Mouse (Mus musculus) right cerebral cortex, postnatal 25 days (tissue): ENCODE measurements at regions not wholly inside any gene's neighbourhood (a gene's known extent, or its start where the extent isn't known, plus 50 kb on each side); places are given as distances from the start of the nearest gene placed in this dataset.
"Not testable (repeated sequence)": the region's sequence is repeated elsewhere in the genome, so short reads cannot be mapped to it uniquely, and the experiment has no call there.

Experiments used
- DNase-seq: peaks from one replicate; pipeline ENCODE4 v3.0.0; 2022

DNA sequence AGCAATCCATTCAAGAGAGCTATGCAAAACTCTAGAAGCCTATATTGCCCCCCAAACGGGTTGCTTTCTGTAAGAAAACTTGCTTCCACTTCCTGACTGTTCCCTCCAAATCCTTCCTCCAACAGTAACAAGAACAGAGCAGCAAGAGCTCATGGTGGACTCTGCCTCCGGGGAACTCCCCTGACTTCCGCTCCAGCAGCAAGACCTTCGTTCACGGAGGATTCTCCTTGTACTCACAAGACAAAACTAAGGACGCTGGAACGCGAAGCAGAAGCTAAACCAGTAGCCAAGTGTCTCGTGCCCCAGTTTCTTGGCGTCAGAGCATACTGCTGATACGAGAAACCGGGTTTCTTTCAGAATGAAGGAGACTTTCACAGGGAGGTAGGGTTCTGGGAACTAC, 50.7 kb downstream of the H2al2a start:
- DNase-seq, result no peak

DNA sequence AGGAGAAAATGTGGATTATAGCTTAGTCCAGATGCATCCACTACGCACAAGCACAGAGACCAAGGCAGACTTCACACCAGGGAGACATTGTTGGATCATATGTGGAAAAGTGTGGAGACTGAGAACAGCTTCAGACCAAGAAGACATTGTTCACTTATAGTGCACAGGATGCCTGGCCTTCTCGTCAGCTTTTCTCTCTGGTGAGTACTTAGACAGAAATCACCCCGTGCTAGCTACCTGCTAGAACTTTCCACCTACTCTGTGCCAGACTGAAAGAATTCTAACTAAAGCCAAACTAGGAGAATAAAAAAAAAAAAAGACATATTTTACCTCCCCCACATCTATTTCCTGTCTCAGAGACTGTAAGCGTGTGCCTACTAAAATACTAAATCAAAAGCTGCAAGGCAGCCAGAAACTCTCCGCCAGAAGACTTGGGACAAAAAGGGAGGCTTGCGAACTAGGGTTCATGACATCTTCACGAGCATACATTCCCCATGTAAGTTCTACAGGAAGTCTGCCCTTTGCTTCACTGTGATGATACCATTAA, 51.3 kb downstream of the H2al2a start:
- no peak for DNase-seq

DNA sequence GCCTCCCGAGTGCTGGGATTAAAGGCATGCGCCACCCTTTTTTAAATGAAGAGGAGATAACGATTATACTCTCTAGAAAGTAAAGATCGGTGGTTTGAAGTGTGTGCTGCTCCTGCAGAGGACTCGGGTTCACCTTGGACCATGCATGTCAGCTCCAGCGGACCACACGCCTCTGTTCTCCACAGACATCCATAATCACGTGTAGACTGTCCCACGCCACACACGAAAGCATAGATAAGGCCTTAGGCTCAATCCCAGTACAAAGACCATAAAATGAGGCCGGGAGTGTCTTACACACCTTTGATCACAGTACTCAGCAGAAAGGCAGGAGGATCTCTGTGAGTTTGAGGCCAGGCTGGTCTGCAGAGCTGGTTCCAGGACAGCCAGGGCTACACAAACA, 53.3 kb downstream of the H2al2a start:
- no peak for DNase-seq

DNA sequence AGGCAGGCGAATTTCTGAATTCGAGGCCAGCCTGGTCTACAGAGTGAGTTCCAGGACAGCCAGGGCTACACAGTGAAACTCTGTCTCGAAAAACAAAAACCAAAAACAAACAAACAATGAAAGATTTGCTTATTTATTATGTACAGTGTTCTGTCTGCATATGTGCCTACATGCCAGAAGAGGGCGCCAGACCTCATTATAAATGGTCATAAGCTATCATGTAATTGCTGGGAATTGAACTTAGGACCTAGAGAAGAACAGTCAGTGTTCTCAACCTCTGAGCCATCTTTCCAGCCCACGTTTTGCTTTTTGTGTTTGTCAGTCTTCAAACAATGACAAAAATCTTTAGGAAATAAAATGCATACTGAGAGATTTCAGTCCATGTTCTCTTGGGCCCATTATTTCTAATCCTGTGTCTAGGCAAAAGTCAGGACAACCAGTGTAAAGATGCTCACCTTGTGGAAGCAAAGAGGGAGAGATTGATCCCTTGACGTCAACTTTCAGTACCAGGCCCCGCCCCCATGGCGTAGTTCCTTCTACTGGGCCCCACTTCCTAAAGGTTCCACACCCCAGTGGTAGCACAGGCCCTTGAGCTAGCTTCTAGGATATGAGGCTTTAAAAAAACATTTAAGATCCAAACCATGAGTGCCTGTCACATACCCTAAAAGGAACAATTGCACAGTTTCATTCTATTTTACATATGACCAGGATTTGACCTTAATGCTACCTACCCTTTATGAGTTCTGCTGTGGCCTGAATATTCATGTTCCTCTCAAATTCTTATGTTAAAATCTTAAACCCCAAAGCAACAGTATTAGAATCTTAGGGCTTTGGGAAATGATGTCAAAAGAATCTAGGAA, 54.0 kb downstream of the H2al2a start:
- DNase-seq, result no peak

DNA sequence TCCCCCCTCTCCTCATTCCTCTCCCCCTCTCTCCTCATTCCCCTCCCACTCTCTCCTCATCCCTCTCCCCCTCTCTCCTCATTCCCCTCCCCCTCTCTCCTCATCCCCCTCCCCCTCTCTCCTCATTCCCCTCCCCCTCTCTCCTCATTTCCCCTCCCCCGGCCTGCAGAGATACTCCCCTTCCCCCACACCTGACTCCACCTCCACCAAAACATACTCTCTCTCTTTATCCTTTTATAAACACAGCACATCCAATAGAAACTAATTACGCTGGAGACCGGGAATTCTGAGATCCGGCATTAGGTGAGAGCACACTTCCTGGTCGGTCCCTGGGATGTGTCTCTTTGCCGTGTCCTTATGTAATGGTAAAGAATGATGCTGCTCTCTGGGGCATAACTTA, 54.8 kb downstream of the H2al2a start:
- DNase-seq, result no peak

DNA sequence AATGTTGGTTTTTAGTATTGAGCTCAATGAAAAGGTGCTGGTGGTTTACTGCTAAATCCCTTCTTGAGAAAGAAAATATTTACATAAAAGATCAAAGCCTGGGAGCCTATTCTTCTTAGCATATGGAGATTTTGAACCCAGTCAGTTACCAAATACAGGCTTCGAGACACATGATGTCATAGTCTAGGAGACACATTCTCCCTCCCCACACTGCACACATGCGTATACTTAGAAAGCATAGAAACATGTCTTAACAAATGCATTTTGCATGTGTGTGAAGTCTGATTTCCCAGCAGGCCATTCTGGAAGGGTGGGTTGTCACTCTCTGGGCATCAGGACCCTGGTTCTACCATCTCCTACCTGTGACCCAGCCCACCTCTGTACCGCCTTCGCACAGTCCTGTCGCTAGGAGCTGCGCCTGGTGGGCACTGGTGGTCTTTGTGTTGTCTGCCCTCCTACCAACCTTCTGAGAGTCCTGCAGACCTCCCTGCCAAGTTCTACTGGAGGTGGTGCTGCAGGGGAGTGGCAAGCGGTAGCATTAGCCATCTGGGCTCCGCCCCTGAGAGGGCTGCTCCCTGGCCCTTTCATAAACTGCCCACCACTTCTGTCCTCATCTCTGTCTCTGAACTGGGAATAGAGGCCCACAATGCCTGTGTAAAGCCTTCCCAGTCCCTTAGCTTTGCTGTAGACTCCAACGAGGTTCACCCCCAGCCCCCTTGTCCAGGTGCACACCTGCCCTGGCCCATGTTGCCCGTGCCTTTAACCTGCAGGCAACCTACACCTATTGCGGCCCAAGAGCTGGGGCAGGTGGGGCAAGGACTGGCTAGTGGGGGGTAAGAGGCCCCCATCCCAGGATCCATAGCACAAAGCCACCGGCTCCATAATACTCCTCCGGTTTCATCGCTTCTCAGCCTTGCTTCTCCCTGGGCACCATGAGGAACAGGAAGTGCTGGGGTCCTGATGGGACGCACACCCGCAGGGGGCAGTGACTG, 56.6 kb downstream of the H2al2a start:
- DNase-seq, result not testable (repeated sequence)

DNA sequence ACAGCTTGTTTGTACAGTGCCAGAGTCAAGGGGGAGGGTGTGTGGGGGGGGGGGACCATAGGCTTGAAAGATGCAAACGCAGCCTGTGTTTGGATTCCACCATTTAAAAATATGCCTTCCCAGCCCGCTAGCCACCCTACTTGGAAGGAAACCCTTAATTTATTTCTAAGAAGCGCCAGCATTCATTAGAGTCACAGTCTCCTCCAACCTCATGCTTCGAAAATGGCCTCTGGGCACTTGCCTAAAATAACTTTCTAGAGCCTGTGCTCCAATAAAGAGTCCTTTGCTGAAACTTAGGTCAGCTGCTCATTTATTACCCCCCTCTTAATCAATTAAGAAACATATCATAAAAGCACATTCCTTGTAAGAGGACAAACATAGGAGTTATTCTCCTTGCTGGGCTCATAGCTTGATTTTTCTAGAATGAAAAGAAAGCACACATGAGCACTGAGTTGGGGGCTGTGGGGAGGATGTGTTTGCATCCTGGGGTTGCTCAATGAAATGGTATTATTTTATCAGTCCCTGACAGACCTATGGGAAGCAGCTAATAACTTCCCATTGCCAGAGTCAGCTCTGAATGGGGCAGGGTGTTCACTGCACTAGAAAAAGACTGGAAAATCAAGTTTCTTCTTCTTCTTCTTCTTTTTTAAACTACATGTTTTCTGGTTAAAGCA, 57.4 kb downstream of the H2al2a start:
- DNase-seq, result no peak

DNA sequence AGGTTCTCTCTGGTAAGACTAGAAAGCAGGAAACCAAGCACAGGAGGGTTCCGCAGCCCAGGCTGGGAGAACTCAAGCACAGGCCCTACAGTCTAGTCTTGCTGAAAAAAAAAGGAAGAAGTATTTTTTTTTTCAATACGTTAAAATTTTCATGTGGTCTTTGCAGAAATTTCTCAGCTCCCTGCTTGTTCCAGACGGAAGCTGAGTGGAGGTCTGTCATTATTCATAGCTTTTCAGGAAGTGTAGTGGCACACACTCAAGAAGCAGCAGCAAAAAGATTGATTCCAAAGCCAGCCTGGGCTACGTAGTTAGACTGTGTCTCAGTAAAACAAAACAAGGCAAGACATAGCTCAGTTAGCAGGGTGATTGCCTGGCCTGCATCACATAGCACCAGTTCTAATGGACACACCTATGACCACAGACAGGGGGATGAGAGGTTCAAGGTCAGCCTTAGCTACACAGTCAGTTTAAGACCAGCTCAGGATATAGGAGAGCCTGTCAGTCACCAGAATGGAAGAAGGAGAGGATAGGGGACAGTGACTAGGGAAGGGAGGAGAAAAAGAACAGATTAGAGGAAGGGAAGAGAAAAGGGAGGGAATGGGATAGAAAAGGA, 60.1 kb downstream of the H2al2a start:
- DNase-seq, result no peak

DNA sequence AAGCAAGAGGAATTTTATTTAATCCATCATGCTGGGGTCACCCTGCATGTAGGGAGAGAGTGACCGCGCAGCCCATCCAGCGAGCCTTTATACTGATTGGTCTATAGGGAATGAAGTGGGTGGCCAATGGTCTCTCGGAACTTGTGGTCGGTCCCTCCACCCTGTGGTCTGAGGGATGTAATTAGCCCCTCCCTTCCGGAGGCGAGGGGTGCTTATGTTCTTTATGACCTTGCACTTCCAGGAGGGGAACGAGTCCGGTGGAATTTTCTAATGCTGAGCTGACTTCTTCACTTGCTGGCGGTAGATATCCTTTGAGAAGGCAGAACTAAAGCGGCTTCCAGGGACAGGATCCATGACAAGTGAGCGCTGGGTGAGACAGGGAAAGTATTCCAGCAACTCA, 60.8 kb downstream of the H2al2a start:
- no peak for DNase-seq

DNA sequence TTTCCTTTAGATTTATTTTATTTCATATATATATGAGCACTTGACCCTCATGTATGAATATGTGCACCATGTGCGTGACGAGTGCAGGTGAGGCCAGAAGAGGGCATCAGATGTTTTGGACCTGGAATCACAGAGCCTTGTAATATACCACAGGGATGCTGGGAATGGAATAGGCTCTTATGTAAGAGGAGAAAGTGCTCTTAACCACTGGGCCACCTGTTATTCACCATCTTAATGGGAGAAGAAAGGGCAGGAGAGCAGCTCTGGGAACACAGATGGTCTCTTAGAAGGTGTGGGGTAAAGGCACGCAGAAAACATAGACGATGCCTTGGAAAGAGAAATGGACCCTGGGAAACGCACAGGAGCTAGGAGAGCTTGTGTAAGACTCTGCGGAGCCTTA, 61.3 kb downstream of the H2al2a start:
- DNase-seq, result no peak

DNA sequence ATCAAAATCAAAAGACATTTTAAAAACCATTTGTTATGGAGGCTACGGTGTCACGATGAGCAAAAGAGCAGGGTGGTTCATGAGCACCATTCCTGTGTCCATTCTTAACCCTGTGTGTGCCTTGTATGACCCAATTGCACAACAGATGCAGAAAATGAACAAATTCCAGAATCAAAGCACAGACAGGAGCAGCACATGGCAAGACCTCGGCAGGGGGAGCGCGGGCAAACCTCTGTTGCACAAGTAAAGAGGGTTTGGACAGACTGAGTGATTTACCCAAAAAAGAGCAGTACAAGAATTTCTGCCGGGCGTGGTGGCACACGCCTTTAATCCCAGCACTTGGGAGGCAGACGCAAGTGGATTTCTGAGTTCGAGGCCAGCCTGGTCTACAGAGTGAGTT, 62.1 kb downstream of the H2al2a start:
- DNase-seq, result no peak

DNA sequence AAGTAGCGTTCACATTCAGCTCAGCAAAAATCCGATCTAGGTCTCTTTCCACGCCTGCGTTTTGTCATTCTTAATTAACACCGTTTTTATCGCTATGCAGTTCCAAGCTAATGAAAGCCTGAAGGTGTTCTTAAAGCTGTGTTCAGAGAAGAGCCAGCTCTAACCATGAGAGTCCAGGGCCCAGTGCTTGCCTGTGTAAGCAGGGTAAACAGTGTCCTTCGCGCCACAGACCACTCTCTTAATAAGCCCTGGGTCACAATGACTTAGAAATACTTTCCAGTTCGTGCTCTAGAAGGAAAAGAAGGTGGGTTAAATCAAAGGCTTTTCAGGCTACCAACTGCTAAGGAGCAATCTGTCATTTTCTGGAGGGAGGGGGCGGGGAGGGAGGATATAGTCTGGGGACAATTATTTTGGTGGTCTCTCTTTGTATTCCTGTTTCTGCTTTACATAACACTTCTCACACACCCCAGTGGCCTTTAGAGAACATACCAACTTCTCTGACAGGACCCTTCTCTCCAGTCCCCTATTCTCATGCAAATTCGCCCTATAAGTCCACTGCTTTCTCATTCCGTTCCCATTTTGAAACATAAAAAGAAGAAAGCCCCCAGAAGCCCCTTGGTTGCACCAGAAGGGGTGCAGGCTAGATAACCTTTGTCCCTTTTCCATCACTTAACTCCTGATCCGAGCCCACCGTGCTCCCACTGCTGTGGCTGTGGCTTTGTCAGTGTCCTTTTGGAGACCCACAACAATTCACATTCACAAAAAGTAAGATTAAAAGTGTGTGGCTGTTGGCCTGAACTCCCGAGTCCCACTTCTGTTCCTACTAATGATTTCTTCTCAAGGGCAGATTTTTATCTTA, 63.6 kb downstream of the H2al2a start:
- DNase-seq, result no peak

DNA sequence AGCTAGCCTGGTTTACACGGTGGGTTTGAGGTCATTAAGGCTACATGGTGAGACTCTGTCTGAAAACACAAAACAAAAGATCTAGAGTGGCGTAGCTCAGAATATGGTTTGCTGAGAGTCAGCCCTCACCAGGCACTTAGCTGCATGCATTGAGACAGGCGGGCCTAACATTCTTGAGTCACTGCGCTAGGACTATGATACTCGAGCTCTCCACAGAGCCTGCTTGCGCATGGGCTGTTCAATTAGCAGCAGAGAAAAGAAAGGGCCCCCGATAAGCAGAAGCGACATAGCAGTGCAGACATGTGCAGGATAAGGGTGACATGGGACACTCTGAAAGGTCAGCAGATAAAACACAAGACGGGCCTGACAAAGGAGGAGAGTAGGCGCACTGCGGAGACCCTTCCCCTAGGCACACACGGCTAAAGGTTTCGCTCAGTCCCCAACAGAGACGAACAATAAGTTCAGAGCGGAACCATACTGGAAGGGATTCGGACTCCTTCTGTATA, 64.3 kb downstream of the H2al2a start:
- no peak for DNase-seq

DNA sequence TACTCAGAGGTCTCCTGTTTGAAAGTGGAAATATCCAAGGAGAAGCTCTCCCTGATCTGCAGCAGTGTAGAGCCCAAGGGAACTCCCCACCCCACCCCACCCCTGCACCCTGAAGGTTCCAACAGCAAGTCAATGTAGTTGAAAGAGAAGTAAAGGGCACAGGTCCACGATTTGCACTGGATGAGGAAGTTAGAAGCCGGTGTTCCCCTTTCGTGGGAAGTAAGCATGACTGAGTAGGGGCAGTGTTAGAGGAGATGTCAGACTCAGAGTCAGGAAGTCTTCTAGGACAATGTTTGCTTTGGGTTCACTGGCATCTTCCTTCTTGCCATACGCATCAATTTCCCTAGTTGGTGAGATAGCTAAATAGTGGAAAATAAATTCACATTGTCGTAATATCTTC, 64.9 kb downstream of the H2al2a start:
- DNase-seq, result no peak

DNA sequence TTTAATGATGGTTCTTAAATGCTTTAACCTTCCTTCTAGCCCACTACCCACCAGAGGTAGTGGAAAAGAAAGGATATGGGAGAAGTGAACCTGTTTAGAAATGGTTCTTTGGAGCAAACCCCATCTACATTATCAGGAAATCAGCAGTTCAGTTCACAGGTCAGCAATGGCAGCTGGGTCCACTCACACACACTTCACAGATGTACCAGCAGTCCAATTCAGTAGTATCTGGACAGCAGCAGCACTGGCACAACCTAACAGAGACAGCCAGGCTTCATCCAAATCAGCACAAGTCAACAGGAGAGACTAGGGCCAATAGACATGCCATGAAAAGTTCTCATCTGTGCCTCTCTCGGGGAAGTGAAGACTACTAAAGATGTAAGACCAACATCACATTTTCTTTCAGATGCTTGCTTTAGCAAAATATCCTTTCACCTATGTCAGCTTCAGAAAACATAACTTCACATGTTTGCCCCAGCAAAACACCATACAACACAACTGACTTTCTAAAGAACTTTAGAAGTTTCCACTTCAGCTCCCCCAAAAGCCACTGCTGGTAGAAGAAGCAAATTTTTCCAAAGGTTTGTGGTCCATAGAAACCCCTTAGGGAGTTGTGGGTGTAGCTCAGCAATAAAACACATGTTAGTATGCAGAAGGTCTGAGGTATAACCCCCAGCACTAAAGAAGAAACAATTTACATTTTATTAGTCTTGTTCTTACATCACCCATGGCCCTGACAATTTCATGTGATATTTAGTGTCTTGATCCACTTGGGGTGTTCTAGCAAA, 77.7 kb downstream of the H2al2a start:
- no peak for DNase-seq

DNA sequence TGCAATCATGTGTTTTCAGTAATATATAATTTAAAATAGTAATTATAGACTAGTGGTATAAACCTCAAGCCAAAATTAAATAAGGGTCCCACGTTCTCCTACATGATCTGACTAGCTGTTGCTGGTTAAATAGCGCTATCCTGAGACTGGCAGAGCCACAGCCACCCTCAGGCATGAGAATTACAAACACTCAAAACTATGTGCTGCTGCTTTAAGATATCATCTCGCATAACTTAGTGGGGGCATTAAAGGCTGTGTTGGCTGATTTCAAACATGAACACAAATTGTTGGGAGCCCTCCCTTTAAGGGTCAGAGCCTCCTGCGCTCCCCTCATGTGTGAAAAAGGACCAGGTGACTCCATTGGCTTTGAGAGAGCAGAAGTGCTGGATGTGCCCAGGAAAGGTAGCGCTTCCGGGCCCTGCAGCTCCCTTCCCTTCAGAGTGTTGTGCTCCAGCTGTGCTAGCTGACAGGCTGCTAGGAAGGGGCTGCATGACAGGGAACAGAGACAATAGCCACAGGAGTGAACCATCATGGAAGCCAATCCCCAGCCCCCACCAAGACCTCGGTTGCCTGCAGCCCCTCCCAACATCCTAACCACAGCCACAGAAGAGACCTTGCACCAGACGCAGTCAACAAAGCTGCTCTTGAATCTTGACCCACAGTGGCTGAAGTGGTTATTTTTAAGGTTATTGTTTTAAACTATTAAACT, 79.4 kb downstream of the H2al2a start:
- DNase-seq, result no peak

DNA sequence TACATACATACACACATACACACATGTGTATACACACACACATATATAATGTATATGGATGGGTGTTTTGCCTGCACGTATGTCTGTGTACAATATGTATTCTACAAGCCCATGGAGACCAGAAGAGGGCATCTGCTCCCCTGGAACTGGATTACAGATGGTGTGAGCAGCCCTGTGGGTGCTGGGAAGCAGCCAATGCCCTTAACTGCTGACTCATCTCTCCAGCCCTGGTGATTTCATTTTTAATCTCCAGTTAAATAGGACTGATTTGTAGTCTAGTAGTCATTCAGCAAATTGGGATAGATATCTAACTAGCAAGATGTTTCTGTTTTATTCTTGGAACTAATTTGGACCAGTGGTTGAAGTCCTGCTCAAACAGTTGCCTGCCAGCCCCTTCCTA, 94.1 kb downstream of the H2al2a start:
- DNase-seq, result no peak

DNA sequence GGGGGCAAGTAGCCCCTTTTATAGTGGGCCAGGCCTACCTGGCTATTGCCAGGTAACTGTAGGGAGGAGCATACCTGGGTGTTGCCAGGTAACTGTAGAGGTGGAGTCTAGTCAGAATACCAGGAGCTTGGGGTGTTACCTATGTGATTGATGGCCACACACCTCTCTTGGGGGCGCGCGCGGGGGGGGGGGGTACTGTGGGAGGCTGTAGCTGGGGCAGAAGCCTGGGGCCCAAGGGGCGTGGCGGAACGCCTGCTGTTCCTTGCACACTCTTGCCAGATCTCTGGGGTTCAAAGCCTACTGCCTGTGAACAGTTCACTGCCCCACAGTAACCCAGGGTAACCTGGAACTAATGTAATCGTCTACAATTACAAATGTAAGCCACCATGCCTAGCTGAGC, 96.6 kb downstream of the H2al2a start:
- no peak for DNase-seq

DNA sequence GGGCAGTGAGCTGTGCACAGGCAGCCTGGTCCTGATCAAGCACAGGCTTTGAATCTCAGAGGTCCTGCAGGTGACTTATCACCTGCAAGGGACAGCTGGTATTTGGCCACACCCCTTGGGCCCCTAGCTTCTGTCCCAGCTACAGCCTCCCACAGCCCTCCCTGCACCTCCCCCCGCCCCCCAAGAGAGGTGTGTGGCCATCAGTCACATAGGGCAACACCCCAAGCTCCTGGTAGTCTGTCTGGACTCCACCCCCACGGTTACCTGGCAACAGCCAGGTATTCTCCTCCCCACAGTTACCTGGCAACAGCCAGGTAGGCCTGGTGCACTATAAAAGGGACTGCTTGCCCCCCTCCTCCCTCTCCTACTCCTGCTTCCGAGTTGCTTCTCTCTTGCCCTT, 98.0 kb downstream of the H2al2a start:
- DNase-seq, result no peak

DNA sequence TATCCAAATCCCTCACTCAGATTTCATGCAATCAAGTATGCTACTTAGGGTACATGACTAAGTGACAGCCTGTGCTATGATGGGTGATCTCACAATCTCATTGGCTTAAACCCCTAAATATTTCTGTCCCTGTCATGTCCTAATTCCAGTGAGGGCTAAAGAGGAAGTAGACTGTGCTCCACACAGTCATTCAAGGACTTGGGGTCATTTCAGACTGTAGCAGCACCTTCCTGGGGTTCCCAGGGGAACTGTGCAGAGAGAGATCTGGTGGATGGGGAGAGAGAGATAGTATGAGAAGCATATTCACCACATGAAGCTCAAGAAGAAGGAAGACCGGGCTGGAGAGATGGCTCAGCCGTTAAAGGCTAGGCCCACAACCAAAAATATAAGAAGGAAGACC, 100.7 kb downstream of the H2al2a start:
- no peak for DNase-seq
